Mouse (Mus musculus): ENCODE measurements at regions not wholly inside any gene's neighbourhood (a gene's known extent, or its start where the extent isn't known, plus 50 kb on each side); places are given as distances from the start of the nearest gene placed in this dataset.
A peak's percentile ranks its signal among the peaks of the same experiment; 100 is the strongest.

- DNase-seq: no peak
Observed at GRCm38 (mm10) chr6:13523463-13524202, 84.3 kb downstream of the Tmem168 start.

DNA sequence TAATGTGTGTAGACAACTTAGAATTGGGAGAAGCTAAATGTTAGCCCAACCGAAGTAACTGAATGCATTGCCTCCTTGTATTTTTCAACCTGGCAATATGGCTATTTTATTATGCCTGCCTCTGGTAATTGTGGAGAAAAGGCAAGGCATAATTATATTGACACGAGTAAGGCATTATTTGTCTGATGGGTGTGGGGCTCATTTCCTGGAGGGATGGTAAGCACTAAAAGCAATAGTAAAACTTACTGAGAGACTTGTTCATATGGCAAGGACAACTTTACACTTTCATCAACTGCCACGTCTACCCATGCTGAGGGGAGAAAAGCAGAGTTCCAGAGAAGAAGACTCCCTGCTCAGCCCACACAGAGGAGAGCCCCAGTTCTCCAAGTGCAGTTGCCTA is 93.8 kb downstream of the Tmem168 start:
- no peak for DNase-seq

- no peak for DNase-seq
Observed at GRCm38 (mm10) chr6:13476493-13477129, 131.3 kb downstream of the Tmem168 start.

DNA sequence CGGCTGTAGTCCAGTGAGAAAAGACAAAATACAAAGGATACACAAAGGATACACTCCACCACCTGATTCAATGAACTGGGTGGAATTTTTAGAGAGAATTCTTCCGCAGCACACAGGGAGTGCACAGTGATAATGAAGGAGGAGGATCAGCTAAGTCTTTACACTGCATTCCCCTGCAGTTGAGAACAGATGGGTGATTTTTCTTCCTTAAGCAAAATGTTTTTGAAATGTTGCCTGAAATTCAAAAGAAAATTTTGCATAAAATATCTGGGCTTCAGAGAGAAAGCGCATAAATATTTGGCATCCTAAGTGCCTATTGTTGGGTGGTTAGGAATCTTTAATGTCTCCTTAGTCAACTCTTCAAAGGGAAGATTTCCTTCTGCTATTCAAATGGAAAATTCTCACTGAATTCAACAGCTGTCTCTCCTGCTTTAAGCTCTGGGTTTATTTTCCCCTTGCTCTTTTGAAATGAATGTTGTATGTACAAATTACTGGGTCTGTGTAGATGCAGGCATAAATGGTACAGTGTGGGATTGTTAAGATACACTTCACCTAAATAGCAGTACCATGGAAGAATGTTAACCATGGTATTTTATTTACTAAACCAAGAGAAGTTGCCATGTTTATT is 158.6 kb downstream of the Tmem168 start:
- no peak for DNase-seq

DNA sequence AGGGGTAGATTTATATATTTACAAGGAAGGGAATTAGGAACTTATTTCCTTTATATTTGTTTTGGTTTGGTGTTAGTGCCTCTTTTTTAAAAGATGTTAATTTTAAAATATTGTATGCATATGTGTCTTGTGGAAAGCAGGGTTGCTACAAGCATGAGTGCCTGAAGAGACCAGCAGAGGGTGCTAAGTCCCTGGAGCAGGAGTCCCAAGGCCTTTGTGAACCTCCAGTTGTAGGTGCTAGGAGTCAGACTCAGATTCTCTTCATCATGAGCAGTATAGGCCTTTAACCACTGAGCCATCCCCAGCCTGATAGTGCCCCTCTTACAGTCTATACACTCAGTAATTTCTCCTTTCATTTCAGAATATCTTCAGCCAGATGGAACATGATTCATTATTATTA is 189.0 kb upstream of the Vwde start:
- DNase-seq: peak; percentile 3

DNA sequence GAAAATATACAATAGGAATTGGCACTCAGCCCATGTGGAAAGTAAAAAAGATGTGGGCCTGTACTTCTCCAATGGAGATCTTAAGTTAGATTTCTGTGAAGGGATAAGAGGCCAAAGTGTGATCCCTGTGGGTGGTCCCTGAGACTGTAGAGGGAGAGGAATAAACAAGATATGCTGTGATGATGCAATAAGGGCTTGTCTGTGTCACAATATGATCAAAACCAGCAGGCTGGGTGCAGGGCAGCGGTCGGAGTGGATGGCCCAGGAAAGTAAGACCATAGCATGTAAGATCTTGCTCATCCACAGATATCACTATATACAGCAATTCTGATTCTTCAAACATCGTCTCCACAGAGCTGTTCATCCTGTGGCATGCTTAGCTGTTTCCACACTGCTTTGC is 188.3 kb upstream of the Vwde start:
- DNase-seq: no peak

- no peak for DNase-seq
Observed at GRCm38 (mm10) chr6:13384469-13384868, 159.7 kb upstream of the Vwde start.

DNA sequence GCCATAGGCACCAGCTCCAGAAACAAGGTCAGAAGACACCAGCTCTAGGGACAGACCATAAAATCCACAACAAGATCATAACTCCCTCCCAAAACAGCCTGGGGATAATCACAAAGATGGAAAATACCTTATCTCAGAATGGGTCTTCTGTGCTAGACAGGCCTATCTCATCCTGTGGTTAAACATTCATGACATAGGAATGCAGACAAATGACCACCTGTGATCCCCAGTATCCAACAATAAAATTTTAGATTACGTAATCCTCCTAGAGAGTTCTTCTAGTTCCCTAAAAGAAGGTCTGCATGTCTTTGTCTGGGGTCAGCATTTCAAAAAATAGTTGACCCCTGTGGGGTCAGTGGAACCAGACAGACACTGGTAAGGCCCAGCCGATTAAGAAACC is 158.4 kb upstream of the Vwde start:
- DNase-seq: no peak

- DNase-seq: no peak
Observed at GRCm38 (mm10) chr6:13380819-13381218, 156.1 kb upstream of the Vwde start.

GRCm38 (mm10) chr6:13379727-13380126 is 155.0 kb upstream of the Vwde start:
- DNase-seq: no peak

DNA sequence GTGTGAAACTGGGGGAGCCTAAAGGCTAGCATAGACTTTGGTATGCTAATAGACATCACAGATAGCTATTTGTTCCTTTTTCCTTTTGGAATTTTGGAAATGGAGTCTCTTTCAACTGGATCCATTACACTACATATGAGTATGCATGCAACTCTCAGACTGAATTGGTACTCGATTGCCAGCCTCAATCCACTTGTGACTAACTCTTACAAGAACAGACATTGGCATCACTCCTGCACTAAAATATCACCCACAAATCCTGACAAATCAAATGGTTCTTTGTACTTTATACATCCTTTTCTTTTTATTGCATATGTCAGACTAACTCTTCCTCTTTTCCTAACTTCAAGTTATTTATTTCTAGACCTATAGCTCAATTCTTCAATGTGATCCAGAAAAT is 149.1 kb upstream of the Vwde start:
- DNase-seq: no peak

DNA sequence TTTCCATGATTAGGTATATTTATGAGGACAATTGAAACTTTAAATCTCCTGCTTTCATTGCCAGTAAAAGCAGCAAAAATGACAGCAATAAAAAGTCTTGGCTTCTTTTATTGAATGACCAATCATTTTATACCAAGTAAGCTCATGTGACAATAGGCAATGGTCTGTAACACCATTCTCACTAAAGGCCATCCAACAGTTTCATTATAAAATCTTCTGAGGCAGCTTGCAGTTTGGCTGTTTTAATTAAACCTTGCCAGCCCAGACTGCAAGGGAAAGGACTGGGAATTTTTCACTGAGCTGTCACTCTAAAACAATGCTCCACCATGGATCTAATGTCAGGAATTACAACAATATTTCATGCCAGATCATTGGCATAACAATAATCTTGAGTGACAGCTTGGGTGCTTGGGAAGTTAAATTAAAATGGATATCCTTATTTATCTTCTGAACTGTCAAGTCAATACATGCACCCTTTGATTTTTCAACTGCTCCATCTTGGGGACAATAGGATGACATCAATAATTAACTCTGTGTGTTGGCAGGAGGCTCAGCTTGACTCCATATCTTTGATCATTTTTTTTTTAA is 145.0 kb upstream of the Vwde start:
- DNase-seq: no peak
